Mouse (Mus musculus) myocyte (in vitro differentiated cells): ENCODE results near the gene Msi2. TPM values are rescaled to one million over a fixed set of nuclear protein-coding genes. Genes with fewer than 3 reads are reported as not detected.

Experiments
- H3K27me3 ChIP-seq: one replicate; pipeline ENCODE4 v1.6.1; 2011; ENCODE audit not compliant: control insufficient read depth, insufficient read depth, insufficient read length
- H3K36me3 ChIP-seq: one replicate; pipeline ENCODE4 v1.6.1; 2011; ENCODE audit not compliant: control insufficient read depth, insufficient read depth
- H3K4me2 ChIP-seq: one replicate; pipeline ENCODE4 v1.6.1; 2011; ENCODE audit warnings: low read depth, control low read depth
- H3K4me3 ChIP-seq: one replicate; pipeline ENCODE4 v1.5.1; 2011; ENCODE audit warnings: mild to moderate bottlenecking, control low read depth, moderate library complexity
- H3K79me2 ChIP-seq: one replicate; pipeline ENCODE4 v1.6.1; 2011; ENCODE audit not compliant: control insufficient read depth, insufficient read depth
- H3ac ChIP-seq: one replicate; pipeline ENCODE4 v1.6.1; 2011; ENCODE audit not compliant: control insufficient read depth, insufficient read length
- CEBPB ChIP-seq: IDR thresholded peaks from 2 replicates; pipeline ENCODE4 v1.6.1; 2011; ENCODE audit warnings: mild to moderate bottlenecking, moderate library complexity; ENCODE audit not compliant: poor library complexity, insufficient read depth, severe bottlenecking
- E2F4 ChIP-seq: IDR thresholded peaks from one replicate; pipeline ENCODE4 v1.6.1; 2011; ENCODE audit warnings: mild to moderate bottlenecking, control low read depth, moderate library complexity; ENCODE audit not compliant: insufficient read depth
- MAX ChIP-seq: IDR thresholded peaks from one replicate; pipeline ENCODE4 v1.6.1; 2011; ENCODE audit warnings: low read depth, mild to moderate bottlenecking, control low read depth
- MYOD1 ChIP-seq, 3 experiments: IDR thresholded peaks; one replicate each; pipeline ENCODE4 v1.6.1; 2011; ENCODE audit warnings: control low read depth in 2 of 3, low read depth in 2 of 3, mild to moderate bottlenecking in 2 of 3, moderate library complexity in 1 of 3; ENCODE audit not compliant: insufficient read length in 2 of 3, control insufficient read depth in 1 of 3
- MYOG ChIP-seq, 3 experiments: IDR thresholded peaks; one replicate each; pipeline ENCODE4 v1.6.1; 2011; ENCODE audit warnings: control low read depth in 2 of 3, low read depth in 2 of 3, mild to moderate bottlenecking in 2 of 3; ENCODE audit not compliant: insufficient read length in 2 of 3, control insufficient read depth in 1 of 3, insufficient read depth in 1 of 3
- POLR2A ChIP-seq: IDR thresholded peaks from one replicate; pipeline ENCODE4 v1.6.1; 2011; ENCODE audit warnings: low read depth, mild to moderate bottlenecking, control low read depth, moderate library complexity; ENCODE audit not compliant: insufficient read length
- POLR2AphosphoS2 ChIP-seq: IDR thresholded peaks from one replicate; pipeline ENCODE4 v1.6.1; 2011; ENCODE audit warnings: low read depth, control low read depth; ENCODE audit not compliant: insufficient read length
- REST ChIP-seq: IDR thresholded peaks from one replicate; pipeline ENCODE4 v1.6.1; 2011; ENCODE audit warnings: mild to moderate bottlenecking, control low read depth, moderate library complexity; ENCODE audit not compliant: insufficient read depth, insufficient read length
- SRF ChIP-seq: IDR thresholded peaks from one replicate; pipeline ENCODE4 v1.6.1; 2011; ENCODE audit warnings: low read depth; ENCODE audit not compliant: control insufficient read depth, insufficient read length
- TCF12 ChIP-seq: IDR thresholded peaks from one replicate; pipeline ENCODE4 v1.6.1; 2011; ENCODE audit warnings: mild to moderate bottlenecking, control low read depth; ENCODE audit not compliant: poor library complexity, insufficient read depth, severe bottlenecking
- TCF3 ChIP-seq: IDR thresholded peaks from one replicate; pipeline ENCODE4 v1.6.1; 2011; ENCODE audit warnings: low read depth, control low read depth; ENCODE audit not compliant: insufficient read length
- USF1 ChIP-seq: IDR thresholded peaks from one replicate; pipeline ENCODE4 v1.6.1; 2011; ENCODE audit warnings: low read depth, mild to moderate bottlenecking, control low read depth, moderate library complexity
- polyA plus RNA-seq: library from polyadenylated mRNA; unstranded; fragments of >200 nt; fragmentation: generic; extraction: Trizol; gene quantifications from one replicate; pipeline ENCODE4 v1.2.1, GENCODE M21; 2012; ENCODE audit warnings: missing spikeins

Gene Msi2
- polyA plus RNA-seq, 1 experiment = 37.9 TPM

DNA sequence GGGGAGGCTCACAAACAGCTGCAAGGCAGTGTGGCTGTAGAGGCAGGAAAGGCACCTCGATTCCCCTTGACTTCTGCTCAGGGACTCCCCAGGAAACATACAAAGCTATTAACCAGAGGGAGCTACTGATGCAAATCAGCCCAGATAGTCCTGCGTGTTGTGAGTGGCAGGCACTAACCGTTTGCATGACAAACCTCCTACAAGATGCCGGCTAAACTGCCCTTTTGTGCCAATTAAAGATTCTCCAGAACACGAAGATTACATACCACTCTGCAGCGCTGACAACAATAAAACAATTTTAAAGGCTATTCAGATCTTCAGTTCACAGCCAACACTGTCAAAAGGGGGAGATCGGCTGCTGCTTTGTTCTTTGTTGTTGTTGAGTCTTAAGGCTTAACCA, 191.6 kb downstream of the Msi2 start:
- Histone ChIP-seq H3ac (no peak overlapping the region), H3K4me2 (no peak overlapping the region), H3K4me3 (no peak overlapping the region), H3K27me3 (no peaks in the 10 kb centered on the region), H3K36me3 (no peaks in the 10 kb centered on the region), H3K79me2 (no peaks in the 10 kb centered on the region)
- TF ChIP-seq MAX (no peak), POLR2AphosphoS2 (no peak), CEBPB (no peak), MYOG (IDR thresholded peaks at IDR 0.05; ENCODE audit: control insufficient read depth in 1 of 3, insufficient read depth in 1 of 3, insufficient read length in 2 of 3, low read depth in 2 of 3) (no peak), POLR2A (no peak), TCF3 (no peak), E2F4 (no peak), REST (no peak), TCF12 (no peak), USF1 (no peak), SRF (no peak), MYOD1 (IDR thresholded peaks at IDR 0.05; ENCODE audit: control insufficient read depth in 1 of 3, insufficient read length in 2 of 3, low read depth in 2 of 3) (no peak)

GRCm38 (mm10) chr11:88524790-88525575, 193.3 kb downstream of the Msi2 start:
- Histone ChIP-seq H3K4me2 (no peak overlapping the region), H3K36me3 (no peaks in the 10 kb centered on the region), H3K27me3 (no peaks in the 10 kb centered on the region), H3K4me3 (no peak overlapping the region), H3ac (no peak overlapping the region), H3K79me2 (no peaks in the 10 kb centered on the region)
- TF ChIP-seq TCF12 (no peak), SRF (no peak), MYOD1 (IDR thresholded peaks at IDR 0.05; ENCODE audit: control insufficient read depth in 1 of 3, insufficient read length in 2 of 3, low read depth in 2 of 3) (peak in 2 of 3 experiments; percentile 72 to 74), TCF3 (no peak), USF1 (no peak), REST (no peak), MAX (no peak), E2F4 (no peak), POLR2A (no peak), POLR2AphosphoS2 (no peak), MYOG (IDR thresholded peaks at IDR 0.05; ENCODE audit: control insufficient read depth in 1 of 3, insufficient read depth in 1 of 3, insufficient read length in 2 of 3, low read depth in 2 of 3) (peak in 1 of 3 experiments; percentile 72), CEBPB (0 out of 2 replicates have a peak, but pooled peaks have one; percentile 21)

- Histone ChIP-seq H3K27me3 (no peaks in the 10 kb centered on the region), H3ac (no peak overlapping the region), H3K4me3 (no peak overlapping the region), H3K4me2 (no peak overlapping the region), H3K79me2 (no peaks in the 10 kb centered on the region), H3K36me3 (no peaks in the 10 kb centered on the region)
- no peak for TF ChIP-seq CEBPB
- TF ChIP-seq POLR2AphosphoS2 = no peak
- no peak for TF ChIP-seq USF1
- no peak for TF ChIP-seq TCF3
- no peak for TF ChIP-seq REST
- no peak for TF ChIP-seq E2F4
- no peak for TF ChIP-seq MAX
- no peak for TF ChIP-seq POLR2A
- no peak for TF ChIP-seq TCF12
- TF ChIP-seq SRF = no peak
- no peak for TF ChIP-seq MYOG (IDR thresholded peaks at IDR 0.05; ENCODE audit: control insufficient read depth in 1 of 3, insufficient read depth in 1 of 3, insufficient read length in 2 of 3, low read depth in 2 of 3)
- no peak for TF ChIP-seq MYOD1 (IDR thresholded peaks at IDR 0.05; ENCODE audit: control insufficient read depth in 1 of 3, insufficient read length in 2 of 3, low read depth in 2 of 3)
These were observed 193.9 kb downstream of the Msi2 start for GRCm38 (mm10) chr11:88524437-88524789.

- H3K36me3 ChIP-seq = no peaks in the 10 kb centered on the region
- no peak overlapping the region for H3ac ChIP-seq
- TF ChIP-seq MYOD1 (IDR thresholded peaks at IDR 0.05; ENCODE audit: control insufficient read depth in 1 of 3, insufficient read length in 2 of 3, low read depth in 2 of 3) = no peak
- TF ChIP-seq SRF = no peak
- TF ChIP-seq TCF12 = no peak
- TF ChIP-seq E2F4 = no peak
- H3K27me3 ChIP-seq = no peaks in the 10 kb centered on the region
- H3K4me2 ChIP-seq = no peak overlapping the region
- H3K4me3 ChIP-seq = no peak overlapping the region
- H3K79me2 ChIP-seq = no peaks in the 10 kb centered on the region
These were observed 194.4 kb downstream of the Msi2 start for GRCm38 (mm10) chr11:88523921-88524320.
